Mouse (Mus musculus) megakaryocyte, embryonic 14.5 days (primary cell): ENCODE measurements at regions not wholly inside any gene's neighbourhood (a gene's known extent, or its start where the extent isn't known, plus 50 kb on each side); places are given as distances from the start of the nearest gene placed in this dataset.

ENCODE experiments used
- FLI1 ChIP-seq: IDR thresholded peaks from 2 replicates; pipeline ENCODE4 v1.6.1; 2012; ENCODE audit warnings: low read length, inconsistent platforms, mixed read lengths
- GATA1 ChIP-seq: IDR thresholded peaks from 3 replicates; pipeline ENCODE4 v1.6.1; 2012; ENCODE audit warnings: mixed read lengths, low read length, inconsistent platforms, borderline replicate concordance

GRCm38 (mm10) chr8:91853336-91853735 is 51.5 kb upstream of the Irx3 start:
- TF ChIP-seq GATA1 (no peak), FLI1 (no peak)
